ENCODE assay signal across 9 mouse cellular contexts in genomic region chr5:65731173-65732007, GRCm38 (mm10). TPM values are rescaled to one million over a fixed set of nuclear protein-coding genes. Genes with fewer than 3 reads are reported as not detected.
DNase-seq lines count a peak whose midpoint lies in the region; ATAC-seq and TF ChIP-seq lines count a peak whose summit lies in the region.
"Had no signal": no experiment of that assay in that cellular context is flagged by ENCODE, and none has a peak within 500 bp of the region (broad histone marks: within the 10 kb centered on the region; RNA-seq: fewer than 3 reads in every experiment).

No protein-coding gene starts in this region.

- peak; percentile 90 for ATAC-seq in heart, embryonic 14.5 days (ENCODE audit: insufficient number of reproducible peaks, insufficient read depth, low FRiP score, low read depth)
- no peak for ATAC-seq in granulocyte monocyte progenitor cell, adult 5-6 weeks (replicated peaks; ENCODE audit: poor library complexity, severe bottlenecking)
- no peak for ATAC-seq in hindbrain, embryonic 14.5 days (ENCODE audit: low FRiP score)

- no peak overlapping the region for H3K9ac ChIP-seq in heart, embryonic 14.5 days (ENCODE audit: low read length)
- no peak overlapping the region for H3K9ac ChIP-seq in liver, adult 2 months (ENCODE audit: low read depth, low read length)
- no peak overlapping the region for H3K9ac ChIP-seq in hindbrain, embryonic 14.5 days
- H3K9ac ChIP-seq: hindbrain, embryonic 15.5 days had no signal

- peaks cover 5% of the 10 kb centered on the region; the same call in 1 of the 2 replicates for H3K4me1 ChIP-seq in brown adipose tissue, adult 24 weeks (ENCODE audit: control insufficient read depth, insufficient read depth, insufficient read length, low read length)
- H3K4me1 ChIP-seq in heart, embryonic 14.5 days (ENCODE audit: control insufficient read depth in 2 of 2, insufficient read depth in 2 of 2, low read length in 2 of 2), result peaks cover 7 to 13% of the 10 kb centered on the region in 2 experiments
- H3K4me1 ChIP-seq in liver, adult 2 months (ENCODE audit: control insufficient read depth, insufficient read depth, low read length), result no peaks in the 10 kb centered on the region; the same call in 1 of the 2 replicates
- no peaks in the 10 kb centered on the region for H3K4me1 ChIP-seq in hindbrain, embryonic 14.5 days (replicated peaks; ENCODE audit: control insufficient read depth, insufficient read depth, low read length)
- H3K4me1 ChIP-seq: hindbrain, embryonic 15.5 days had no signal

- no peak for TF ChIP-seq POLR2A in liver, adult 2 months (IDR thresholded peaks at IDR 0.05; ENCODE audit: extremely low read depth, insufficient read depth, low read length)

- no peak overlapping the region for H3K4me3 ChIP-seq in brown adipose tissue, adult 24 weeks (ENCODE audit: insufficient read depth, low read depth, low read length)
- no peak overlapping the region for H3K4me3 ChIP-seq in heart, embryonic 14.5 days (ENCODE audit: control insufficient read depth in 1 of 2, insufficient read depth in 1 of 2, low read depth in 1 of 2, low read length in 2 of 2)
- no peak overlapping the region for H3K4me3 ChIP-seq in liver, adult 2 months (ENCODE audit: insufficient read depth, low read depth, low read length)
- no peak overlapping the region for H3K4me3 ChIP-seq in hindbrain, embryonic 14.5 days (replicated peaks; ENCODE audit: low read length)
- H3K4me3 ChIP-seq: hindbrain, embryonic 15.5 days had no signal

- peak; percentile 82 for DNase-seq in 416B (ENCODE audit: low read depth)
- DNase-seq in liver, adult 2 months (ENCODE audit: extremely low read depth, low read depth, low spot score), result peak; percentile 18
- DNase-seq in spleen, postnatal 4 days (ENCODE audit: low spot score in 2 of 2), result peak; percentile 79 to 80
- no peak for DNase-seq in testis, postnatal 14 days (ENCODE audit: low spot score)
- no peak for DNase-seq in hindbrain, embryonic 14.5 days (ENCODE audit: low spot score)

- H3K27me3 ChIP-seq in heart, embryonic 14.5 days (ENCODE audit: control insufficient read depth, insufficient read depth, low read length), result no peaks in the 10 kb centered on the region
- H3K27me3 ChIP-seq in liver, adult 2 months (ENCODE audit: control insufficient read depth, insufficient read depth, low read length), result no peaks in the 10 kb centered on the region
- H3K27me3 ChIP-seq in hindbrain, embryonic 14.5 days (ENCODE audit: control insufficient read depth, insufficient read depth, low read length), result no peaks in the 10 kb centered on the region
- H3K27me3 ChIP-seq: hindbrain, embryonic 15.5 days had no signal

- H3K27ac ChIP-seq in brown adipose tissue, adult 24 weeks (replicated peaks; ENCODE audit: low read depth, low read length), result peak overlapping the region; percentile 79
- H3K27ac ChIP-seq in heart, embryonic 14.5 days (replicated peaks in 1 of 2; ENCODE audit: control insufficient read depth in 1 of 2, insufficient read depth in 1 of 2, low read depth in 2 of 2, low read length in 2 of 2), result peak overlapping the region; percentile 61 to 74
- H3K27ac ChIP-seq in liver, adult 2 months (replicated peaks; ENCODE audit: insufficient read depth, low read depth, low read length), result peak overlapping the region; percentile 48
- no peak overlapping the region for H3K27ac ChIP-seq in hindbrain, embryonic 14.5 days
- H3K27ac ChIP-seq: hindbrain, embryonic 15.5 days had no signal

- H3K79me2 ChIP-seq in liver, adult 2 months (ENCODE audit: control insufficient read depth, insufficient read depth, low read length), result no peaks in the 10 kb centered on the region

- TF ChIP-seq CTCF in liver, adult 2 months (IDR thresholded peaks at IDR 0.05; ENCODE audit: low read depth, low read length), result no peak

- WGBS in heart, embryonic 14.5 days, result 29% methylated on average over 9 of the region's 9 CpGs
- 62% methylated on average over 9 of the region's 9 CpGs for WGBS in liver, adult 2 months
- WGBS in hindbrain, embryonic 14.5 days, result 63% methylated on average over 9 of the region's 9 CpGs

- no peaks in the 10 kb centered on the region for H3K36me3 ChIP-seq in heart, embryonic 14.5 days (ENCODE audit: control insufficient read depth, insufficient read depth, low read length)
- no peaks in the 10 kb centered on the region for H3K36me3 ChIP-seq in liver, adult 2 months (ENCODE audit: control insufficient read depth, insufficient read depth, low read length)
- H3K36me3 ChIP-seq in hindbrain, embryonic 14.5 days (replicated peaks; ENCODE audit: control insufficient read depth, insufficient read depth), result no peaks in the 10 kb centered on the region
- H3K36me3 ChIP-seq: hindbrain, embryonic 15.5 days had no signal

- H3K9me3 ChIP-seq in heart, embryonic 14.5 days (ENCODE audit: control insufficient read depth, low read length), result 0 out of 2 replicates have a peak, but pooled peaks cover 2% of the 10 kb centered on the region
- no peaks in the 10 kb centered on the region for H3K9me3 ChIP-seq in hindbrain, embryonic 14.5 days (ENCODE audit: control insufficient read depth, low read length)
- H3K9me3 ChIP-seq: hindbrain, embryonic 15.5 days had no signal

- H3K4me2 ChIP-seq in heart, embryonic 14.5 days (ENCODE audit: low read length), result no peak overlapping the region
- H3K4me2 ChIP-seq in hindbrain, embryonic 14.5 days (replicated peaks), result no peak overlapping the region
- H3K4me2 ChIP-seq: hindbrain, embryonic 15.5 days had no signal

RNA-seq across cellular contexts. Expression of gene N4bp2, which starts 31.9 kb away (rescaled TPM):
- 1.1 and 2.5 TPM in 2 replicates for polyA plus RNA-seq in brown adipose tissue, adult 24 weeks (2012; ENCODE audit: insufficient read depth, insufficient read length, missing spikeins)
- 25.6 and 28.1 TPM in 2 replicates for polyA plus RNA-seq in heart, embryonic 14.5 days (2014; fragmentation: Nextera tagmentation; extraction: Ambion mirVana)
- total RNA-seq in liver, adult 2 months (2014; rRNA removed), result 21.7 and 23.8 TPM in 2 replicates
- 4.1 and 4.6 TPM in 2 replicates for polyA plus RNA-seq in liver, adult 2 months (2012; rRNA removed)
- total RNA-seq in granulocyte monocyte progenitor cell, adult 5-6 weeks (2014; fragmentation: Nextera tagmentation), result 29.1 and 76.5 TPM in 2 replicates
- 32.6 and 33.5 TPM in 2 replicates for total RNA-seq in granulocyte monocyte progenitor cell, adult 5-6 weeks (2017)
- polyA plus RNA-seq in hindbrain, embryonic 14.5 days (2014; fragmentation: Nextera tagmentation; extraction: Ambion mirVana), result 26.9 and 27.1 TPM in 2 replicates

RNA-seq across cellular contexts. Expression of gene Pds5a, which starts 33.3 kb away (rescaled TPM):
- 40.0 and 45.3 TPM in 2 replicates for polyA plus RNA-seq in brown adipose tissue, adult 24 weeks (2012; ENCODE audit: insufficient read depth, insufficient read length, missing spikeins)
- 55.1 and 56.1 TPM in 2 replicates for polyA plus RNA-seq in heart, embryonic 14.5 days (2014; fragmentation: Nextera tagmentation; extraction: Ambion mirVana)
- 64.4 and 69.5 TPM in 2 replicates for total RNA-seq in liver, adult 2 months (2014; rRNA removed)
- 6.7 and 8.2 TPM in 2 replicates for polyA plus RNA-seq in liver, adult 2 months (2012; rRNA removed)
- total RNA-seq in granulocyte monocyte progenitor cell, adult 5-6 weeks (2014; fragmentation: Nextera tagmentation), result 166 and 197 TPM in 2 replicates
- total RNA-seq in granulocyte monocyte progenitor cell, adult 5-6 weeks (2017), result 216 and 230 TPM in 2 replicates
- 54.9 and 56.6 TPM in 2 replicates for polyA plus RNA-seq in hindbrain, embryonic 14.5 days (2014; fragmentation: Nextera tagmentation; extraction: Ambion mirVana)

Comparison
In these comparisons a context has a peak if more than half of its experiments do, and no peak if none do; other contexts are left out.
1. DNase-seq: peak in 416B (single experiment), liver, adult 2 months (single experiment) and spleen, postnatal 4 days (2 of 2); none in testis, postnatal 14 days (single experiment) and hindbrain, embryonic 14.5 days (single experiment).